Mouse (Mus musculus) lung, embryonic 14.5 days (tissue): Measurements from ENCODE around the gene Serpinb2. TPM values are rescaled to one million over a fixed set of nuclear protein-coding genes. Genes with fewer than 3 reads are reported as not detected.

Source experiments
- ATAC-seq: fragments of 200-750 bp; cut with Nextera tagmentation; 2 replicates; pipeline ENCODE4 v1.8.0; 2017; ENCODE audit warnings: mild to moderate bottlenecking, moderate TSS enrichment, moderate library complexity; ENCODE audit not compliant: insufficient read depth
- DNase-seq: peaks from one replicate; pipeline ENCODE4 v3.0.0-alpha.2; 2015
- H3K27ac ChIP-seq: fragments of 300-500 bp; sonication (generic); 2 replicates; pipeline ENCODE4 v1.5.1; 2014; ENCODE audit warnings: low read depth, mild to moderate bottlenecking, moderate library complexity
- H3K27me3 ChIP-seq: fragments of 300-500 bp; sonication (generic); 2 replicates; pipeline ENCODE4 v1.6.1; 2014; ENCODE audit warnings: low read length, control low read depth; ENCODE audit not compliant: insufficient read depth
- H3K36me3 ChIP-seq: fragments of 300-500 bp; sonication (generic); 2 replicates; pipeline ENCODE4 v1.6.1; 2014; ENCODE audit warnings: control low read depth; ENCODE audit not compliant: insufficient read depth
- H3K4me1 ChIP-seq: fragments of 300-500 bp; sonication (generic); 2 replicates; pipeline ENCODE4 v1.6.1; 2014; ENCODE audit warnings: antibody characterized with exemption, control low read depth; ENCODE audit not compliant: insufficient read depth
- H3K4me2 ChIP-seq: fragments of 300-500 bp; sonication (generic); 2 replicates; pipeline ENCODE4 v1.6.1; 2014; ENCODE audit warnings: mild to moderate bottlenecking
- H3K4me3 ChIP-seq: fragments of 300-500 bp; sonication (generic); 2 replicates; pipeline ENCODE4 v1.5.1; 2014; ENCODE audit warnings: low read depth, low read length
- H3K9ac ChIP-seq: fragments of 300-500 bp; sonication (generic); 2 replicates; pipeline ENCODE4 v1.6.1; 2014
- H3K9me3 ChIP-seq: fragments of 300-500 bp; sonication (generic); 2 replicates; pipeline ENCODE4 v1.6.1; 2016; ENCODE audit warnings: low read depth, low read length, control low read depth
- CTCF ChIP-seq: IDR thresholded peaks from 2 replicates; pipeline ENCODE4 v1.5.1; 2016; ENCODE audit warnings: antibody characterized with exemption, low read depth
- WGBS: fragments of 180-500 bp; shearing (Covaris S2); extraction: QIAGEN DNeasy Blood & Tissue Kit; methylation state at CpG from one replicate; pipeline ENCODE4 v1.1.7; 2014; 5-methylcytosine and 5-hydroxymethylcytosine counted together
- polyA plus RNA-seq: library from polyadenylated mRNA; unstranded; fragments of >200 nt; fragmentation: Nextera tagmentation; extraction: Ambion mirVana; gene quantifications from 2 replicates; pipeline ENCODE4 v1.2.1, GENCODE M21; 2014

Serpinb2 gene
- polyA plus RNA-seq, 1 experiment from 2014 or later: 0.33 TPM

- ATAC-seq (no peak), DNase-seq (no peak)
- H3K4me3 ChIP-seq: no peak overlapping the region
- no peak overlapping the region for H3K27ac ChIP-seq
- no peak overlapping the region for H3K9ac ChIP-seq
- H3K4me2 ChIP-seq: no peak overlapping the region
- H3K4me1 ChIP-seq: no peaks in the 10 kb centered on the region
- no peaks in the 10 kb centered on the region for H3K9me3 ChIP-seq
- 73% methylated on average over 5 of the region's 5 CpGs for WGBS
- no peaks in the 10 kb centered on the region for H3K27me3 ChIP-seq
- TF ChIP-seq CTCF: no peak
- no peaks in the 10 kb centered on the region for H3K36me3 ChIP-seq
Observed at GRCm38 (mm10) chr1:107529365-107530052, 18.3 kb downstream of the Serpinb2 start.

- Histone ChIP-seq H3K4me1 (no peaks in the 10 kb centered on the region), H3K9ac (no peak overlapping the region), H3K4me2 (no peak overlapping the region), H3K27me3 (no peaks in the 10 kb centered on the region), H3K36me3 (no peaks in the 10 kb centered on the region), H3K4me3 (no peak overlapping the region), H3K27ac (no peak overlapping the region), H3K9me3 (no peaks in the 10 kb centered on the region)
- ATAC-seq: no peak
- WGBS: 69% methylated on average over 3 of the region's 3 CpGs
- no peak for DNase-seq
- no peak for TF ChIP-seq CTCF
Observed at GRCm38 (mm10) chr1:107533736-107534135, 22.5 kb downstream of the Serpinb2 start.

- Histone ChIP-seq H3K36me3 (no peaks in the 10 kb centered on the region), H3K4me2 (no peak overlapping the region), H3K27me3 (no peaks in the 10 kb centered on the region), H3K27ac (no peak overlapping the region), H3K4me3 (no peak overlapping the region), H3K9me3 (no peaks in the 10 kb centered on the region), H3K4me1 (no peaks in the 10 kb centered on the region), H3K9ac (no peak overlapping the region)
- no peak for ATAC-seq
- 66% methylated on average over 1 of the region's 1 CpGs for WGBS
- peak; percentile 1 for DNase-seq
- TF ChIP-seq CTCF: no peak
Observed at GRCm38 (mm10) chr1:107537435-107537834, 26.2 kb downstream of the Serpinb2 start.

- WGBS: 75% methylated on average over 3 of the region's 3 CpGs
- H3K9me3 ChIP-seq: no peaks in the 10 kb centered on the region
- no peaks in the 10 kb centered on the region for H3K27me3 ChIP-seq
- H3K4me2 ChIP-seq: no peak overlapping the region
- H3K36me3 ChIP-seq: no peaks in the 10 kb centered on the region
- ATAC-seq (no peak), DNase-seq (peak; percentile 17)
- no peak for TF ChIP-seq CTCF
- no peaks in the 10 kb centered on the region for H3K4me1 ChIP-seq
- H3K9ac ChIP-seq: no peak overlapping the region
- no peak overlapping the region for H3K27ac ChIP-seq
- H3K4me3 ChIP-seq: no peak overlapping the region
Observed at GRCm38 (mm10) chr1:107559494-107559893, 48.3 kb downstream of the Serpinb2 start.

GRCm38 (mm10) chr1:107562110-107562509 is 50.9 kb downstream of the Serpinb2 start:
- Histone ChIP-seq H3K4me1 (no peaks in the 10 kb centered on the region), H3K4me2 (no peak overlapping the region), H3K27ac (no peak overlapping the region), H3K27me3 (no peaks in the 10 kb centered on the region), H3K4me3 (no peak overlapping the region), H3K36me3 (no peaks in the 10 kb centered on the region), H3K9me3 (no peaks in the 10 kb centered on the region), H3K9ac (no peak overlapping the region)
- DNase-seq: no peak
- WGBS: 80% methylated on average over 1 of the region's 1 CpGs
- peak; percentile 14; the same call in 1 of the 2 replicates for TF ChIP-seq CTCF
- no peak for ATAC-seq

GRCm38 (mm10) chr1:107565644-107566043 is 54.4 kb downstream of the Serpinb2 start:
- Histone ChIP-seq H3K4me1 (no peaks in the 10 kb centered on the region), H3K27me3 (no peaks in the 10 kb centered on the region), H3K9me3 (no peaks in the 10 kb centered on the region), H3K4me3 (no peak overlapping the region), H3K4me2 (no peak overlapping the region), H3K27ac (no peak overlapping the region), H3K36me3 (no peaks in the 10 kb centered on the region), H3K9ac (no peak overlapping the region)
- TF ChIP-seq CTCF: peak; percentile 42
- DNase-seq: peak; percentile 68
- no peak for ATAC-seq

- H3K27me3 ChIP-seq: no peaks in the 10 kb centered on the region
- ATAC-seq (no peak), DNase-seq (peak; percentile 76)
- no peak for TF ChIP-seq CTCF
- H3K4me1 ChIP-seq: no peaks in the 10 kb centered on the region
- H3K36me3 ChIP-seq: no peaks in the 10 kb centered on the region
- H3K4me2 ChIP-seq: no peak overlapping the region
- WGBS: 33% methylated on average over 2 of the region's 2 CpGs
- H3K9ac ChIP-seq: no peak overlapping the region
- no peaks in the 10 kb centered on the region for H3K9me3 ChIP-seq
- no peak overlapping the region for H3K27ac ChIP-seq
- no peak overlapping the region for H3K4me3 ChIP-seq
Observed at GRCm38 (mm10) chr1:107576094-107576493, 64.9 kb downstream of the Serpinb2 start.
